Mouse (Mus musculus) adrenal gland, postnatal 25 days (tissue): ENCODE results near the gene Zfp958. TPM values are rescaled to one million over a fixed set of nuclear protein-coding genes. Genes with fewer than 3 reads are reported as not detected.

Source experiments
- total RNA-seq: library from RNA; stranded (reverse); gene quantifications from 2 replicates; pipeline ENCODE4 v1.2.3, GENCODE M21; 2021

The Zfp958 gene
- total RNA-seq, 1 experiment from 2014 or later: 22.2 TPM

Other genes starting within 250 kb of the Zfp958 start
- gene Cers4, start 120.1 kb upstream of the Zfp958 start, total RNA-seq: 11.0 and 28.3 TPM in 2 replicates
- 3.3 and 4.5 TPM in 2 replicates for gene Shcbp1, start 166.4 kb downstream of the Zfp958 start, total RNA-seq